Mouse (Mus musculus) stomach, embryonic 15.5 days (tissue): ENCODE data around the gene Gabrr3. TPM values are rescaled to one million over a fixed set of nuclear protein-coding genes. Genes with fewer than 3 reads are reported as not detected.

ENCODE experiments used
- ATAC-seq: fragments of 200-750 bp; cut with Nextera tagmentation; 2 replicates; pipeline ENCODE4 v1.8.0; 2017; ENCODE audit warnings: low read depth, moderate number of reproducible peaks, moderate TSS enrichment; ENCODE audit not compliant: insufficient read depth, low FRiP score
- H3K27ac ChIP-seq: fragments of 300-500 bp; sonication (generic); 2 replicates; pipeline ENCODE4 v1.5.1; 2015; ENCODE audit warnings: mild to moderate bottlenecking, inconsistent platforms
- H3K27me3 ChIP-seq: fragments of 300-500 bp; sonication (generic); replicated peaks from 2 replicates; pipeline ENCODE4 v1.6.1; 2015; ENCODE audit warnings: inconsistent platforms
- H3K36me3 ChIP-seq: fragments of 300-500 bp; sonication (generic); 2 replicates; pipeline ENCODE4 v1.6.1; 2015; ENCODE audit warnings: inconsistent platforms
- H3K4me1 ChIP-seq: fragments of 300-500 bp; sonication (generic); 2 replicates; pipeline ENCODE4 v1.6.1; 2015; ENCODE audit warnings: inconsistent platforms
- H3K4me2 ChIP-seq: fragments of 300-500 bp; sonication (generic); 2 replicates; pipeline ENCODE4 v1.6.1; 2015; ENCODE audit warnings: mild to moderate bottlenecking, inconsistent platforms
- H3K4me3 ChIP-seq: fragments of 300-500 bp; sonication (generic); replicated peaks from 2 replicates; pipeline ENCODE4 v1.5.1; 2015; ENCODE audit warnings: inconsistent platforms
- H3K9ac ChIP-seq: fragments of 300-500 bp; sonication (generic); 2 replicates; pipeline ENCODE4 v1.6.1; 2015; ENCODE audit warnings: inconsistent platforms
- H3K9me3 ChIP-seq: fragments of 300-500 bp; sonication (generic); 2 replicates; pipeline ENCODE4 v1.6.1; 2016; ENCODE audit warnings: inconsistent platforms
- WGBS: fragments of 180-500 bp; shearing (Covaris S2); methylation state at CpG from one replicate; pipeline ENCODE4 v1.1.7; 2015; 5-methylcytosine and 5-hydroxymethylcytosine counted together
- polyA plus RNA-seq: library from polyadenylated mRNA; unstranded; fragments of >200 nt; fragmentation: Nextera tagmentation; extraction: Ambion mirVana; gene quantifications from 2 replicates; pipeline ENCODE4 v1.2.1, GENCODE M21; 2015

Gabrr3 gene
- polyA plus RNA-seq, 1 experiment from 2014 or later = not detected

GRCm38 (mm10) chr16:59472546-59472945, 65.4 kb downstream of the Gabrr3 start:
- Histone ChIP-seq H3K4me1 (no peaks in the 10 kb centered on the region), H3K27me3 (no peaks in the 10 kb centered on the region), H3K27ac (no peak overlapping the region), H3K9me3 (no peaks in the 10 kb centered on the region), H3K9ac (no peak overlapping the region), H3K36me3 (no peaks in the 10 kb centered on the region), H3K4me3 (peak overlapping the region; percentile 78), H3K4me2 (peak overlapping the region; percentile 72)
- ATAC-seq = no peak
- WGBS = 37% methylated on average over 6 of the region's 6 CpGs

- Histone ChIP-seq H3K9ac (no peak overlapping the region), H3K4me3 (no peak overlapping the region), H3K27me3 (no peaks in the 10 kb centered on the region), H3K9me3 (no peaks in the 10 kb centered on the region), H3K27ac (no peak overlapping the region), H3K4me1 (no peaks in the 10 kb centered on the region), H3K4me2 (no peak overlapping the region), H3K36me3 (no peaks in the 10 kb centered on the region; the same call in 1 of the 2 replicates)
- ATAC-seq = no peak
- 24% methylated on average over 1 of the region's 1 CpGs for WGBS
These were observed 67.7 kb downstream of the Gabrr3 start for GRCm38 (mm10) chr16:59474788-59475187.

- Histone ChIP-seq H3K9ac (no peak overlapping the region), H3K4me1 (no peaks in the 10 kb centered on the region), H3K9me3 (no peaks in the 10 kb centered on the region), H3K4me2 (no peak overlapping the region), H3K4me3 (no peak overlapping the region), H3K27ac (no peak overlapping the region), H3K36me3 (peaks cover 5% of the 10 kb centered on the region; the same call in 1 of the 2 replicates), H3K27me3 (no peaks in the 10 kb centered on the region)
- no peak for ATAC-seq
- WGBS = 79% methylated on average over 3 of the region's 3 CpGs
These were observed 70.8 kb downstream of the Gabrr3 start for GRCm38 (mm10) chr16:59477955-59478354.

DNA sequence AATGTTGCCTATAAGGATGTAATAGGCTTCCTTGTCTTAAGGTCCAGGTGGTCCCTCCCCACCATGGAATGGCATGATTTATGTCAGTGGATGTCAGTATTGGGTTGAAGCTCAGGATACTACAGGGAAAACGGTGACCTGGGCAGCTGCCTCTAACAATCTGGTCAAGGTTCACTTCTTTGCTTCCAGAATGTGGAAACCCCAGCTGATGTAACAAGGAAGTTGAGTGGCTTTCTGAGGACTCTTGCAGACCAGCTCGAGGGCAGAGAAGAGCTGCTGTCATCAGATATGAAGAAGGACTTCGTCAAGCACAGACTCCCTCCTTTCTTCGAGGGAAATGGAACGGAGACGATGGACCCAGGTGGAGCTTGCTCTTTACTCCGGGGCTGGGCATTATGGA, 80.1 kb downstream of the Gabrr3 start:
- WGBS = 82% methylated on average over 7 of the region's 7 CpGs
- ATAC-seq = no peak
- Histone ChIP-seq H3K9ac (no peak overlapping the region), H3K27ac (no peak overlapping the region), H3K4me2 (no peak overlapping the region), H3K9me3 (no peaks in the 10 kb centered on the region), H3K27me3 (no peaks in the 10 kb centered on the region), H3K36me3 (peaks cover 24% of the 10 kb centered on the region; the same call in 1 of the 2 replicates), H3K4me3 (no peak overlapping the region), H3K4me1 (no peaks in the 10 kb centered on the region)

GRCm38 (mm10) chr16:59487975-59488548, 80.9 kb downstream of the Gabrr3 start:
- Histone ChIP-seq H3K27me3 (no peaks in the 10 kb centered on the region), H3K4me3 (no peak overlapping the region), H3K27ac (no peak overlapping the region; the same call in 1 of the 2 replicates), H3K4me1 (no peaks in the 10 kb centered on the region), H3K36me3 (peaks cover 21% of the 10 kb centered on the region; the same call in 1 of the 2 replicates), H3K9ac (no peak overlapping the region), H3K9me3 (no peaks in the 10 kb centered on the region), H3K4me2 (no peak overlapping the region)
- ATAC-seq = peak; percentile 22; the same call in 1 of the 2 replicates
- 68% methylated on average over 9 of the region's 9 CpGs for WGBS

- Histone ChIP-seq H3K4me1 (no peaks in the 10 kb centered on the region), H3K27ac (no peak overlapping the region), H3K27me3 (no peaks in the 10 kb centered on the region), H3K4me2 (no peak overlapping the region), H3K4me3 (no peak overlapping the region), H3K36me3 (peaks cover 23% of the 10 kb centered on the region; the same call in 1 of the 2 replicates), H3K9ac (no peak overlapping the region), H3K9me3 (no peaks in the 10 kb centered on the region)
- ATAC-seq = no peak
- WGBS = 83% methylated on average over 14 of the region's 14 CpGs
These were observed 86.1 kb downstream of the Gabrr3 start for GRCm38 (mm10) chr16:59493199-59493598.

DNA sequence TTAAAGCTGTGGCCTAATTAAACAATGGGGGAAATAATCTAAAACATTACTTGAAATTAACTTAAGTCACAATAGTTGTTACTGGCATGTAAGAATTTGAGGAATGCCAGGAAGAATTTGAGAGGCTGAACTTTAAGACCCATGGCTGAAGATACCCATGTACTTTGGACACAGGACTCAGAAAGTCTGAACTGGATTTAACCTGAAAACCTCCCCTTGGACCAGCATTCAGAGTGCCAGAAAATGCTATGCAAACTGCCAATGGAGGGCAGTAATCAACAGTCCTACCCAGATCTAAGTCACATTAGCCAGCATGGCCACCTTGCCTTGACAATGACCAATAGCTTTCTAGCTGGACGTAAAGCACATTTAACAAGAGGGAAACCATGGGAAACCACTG, 90.8 kb downstream of the Gabrr3 start:
- no peak overlapping the region for H3K4me2 ChIP-seq
- no peak for ATAC-seq
- H3K27ac ChIP-seq = no peak overlapping the region
- no peak overlapping the region for H3K4me3 ChIP-seq
- no peaks in the 10 kb centered on the region for H3K9me3 ChIP-seq
- WGBS = 74% methylated on average over 1 of the region's 1 CpGs
- H3K27me3 ChIP-seq = no peaks in the 10 kb centered on the region
- H3K36me3 ChIP-seq = 0 out of 2 replicates have a peak, but pooled peaks cover 10% of the 10 kb centered on the region
- H3K9ac ChIP-seq = no peak overlapping the region
- no peaks in the 10 kb centered on the region for H3K4me1 ChIP-seq

DNA sequence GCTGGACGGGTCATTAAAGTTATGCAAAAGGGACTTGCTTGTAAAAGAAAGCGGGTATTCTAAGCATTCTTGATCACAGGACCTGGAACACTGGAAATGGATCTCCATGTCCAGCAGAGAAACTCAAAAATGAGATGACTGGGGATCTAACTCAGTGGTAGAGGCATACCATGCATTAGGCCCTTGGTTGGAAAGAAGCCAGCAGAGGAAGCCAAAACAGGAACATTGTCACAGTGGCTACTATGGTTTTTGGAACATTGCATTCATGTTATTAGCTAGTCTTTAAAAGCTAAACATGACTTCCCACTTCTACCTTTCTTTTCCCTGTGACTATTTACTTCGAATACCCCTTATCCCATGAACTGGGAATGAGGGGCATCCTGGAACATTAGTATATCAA, 92.0 kb downstream of the Gabrr3 start:
- Histone ChIP-seq H3K4me2 (no peak overlapping the region), H3K4me3 (no peak overlapping the region), H3K4me1 (no peaks in the 10 kb centered on the region), H3K36me3 (0 out of 2 replicates have a peak, but pooled peaks cover 11% of the 10 kb centered on the region), H3K9ac (no peak overlapping the region), H3K27me3 (no peaks in the 10 kb centered on the region), H3K9me3 (no peaks in the 10 kb centered on the region), H3K27ac (no peak overlapping the region)
- ATAC-seq = no peak
- 90% methylated on average over 3 of the region's 3 CpGs for WGBS

DNA sequence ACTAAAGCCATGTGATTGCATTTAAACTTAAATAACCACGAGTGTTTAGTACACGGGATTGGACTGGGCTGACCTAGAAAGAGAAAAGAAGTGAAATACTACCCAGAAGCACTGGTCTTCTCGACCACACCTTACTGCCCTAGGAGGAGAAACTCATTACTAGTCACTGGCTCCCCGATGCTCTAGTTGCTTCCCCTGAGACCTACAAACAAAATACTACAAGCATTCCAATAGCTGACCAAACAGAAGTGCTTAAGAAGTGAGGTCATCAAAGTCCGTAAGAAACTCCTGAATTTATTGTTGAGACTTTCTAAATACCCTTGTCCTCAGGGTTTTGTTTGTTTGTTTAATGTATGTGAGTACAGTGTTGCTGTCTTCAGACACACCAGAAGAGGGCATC, 102.7 kb downstream of the Gabrr3 start:
- no peak for ATAC-seq
- H3K4me2 ChIP-seq = no peak overlapping the region
- WGBS = 89% methylated on average over 5 of the region's 5 CpGs
- no peaks in the 10 kb centered on the region for H3K4me1 ChIP-seq
- no peaks in the 10 kb centered on the region for H3K9me3 ChIP-seq
- H3K27ac ChIP-seq = no peak overlapping the region
- no peak overlapping the region for H3K9ac ChIP-seq
- H3K27me3 ChIP-seq = no peaks in the 10 kb centered on the region
- H3K36me3 ChIP-seq = peaks cover 12% of the 10 kb centered on the region; the same call in 1 of the 2 replicates
- no peak overlapping the region for H3K4me3 ChIP-seq

Other genes with a start within 250 kb of the Gabrr3 start
- gene Olfr196, start 236.9 kb upstream of the Gabrr3 start, polyA plus RNA-seq = not detected in 2 replicates
- not detected in 2 replicates for gene Olfr198, start 203.8 kb upstream of the Gabrr3 start, polyA plus RNA-seq
- not detected in 2 replicates for gene Olfr199, start 187.6 kb upstream of the Gabrr3 start, polyA plus RNA-seq
- not detected in 2 replicates for gene Olfr201, start 134.7 kb upstream of the Gabrr3 start, polyA plus RNA-seq
- not detected in 2 replicates for gene Olfr202, start 120.5 kb upstream of the Gabrr3 start, polyA plus RNA-seq
- gene Olfr203, start 108.5 kb upstream of the Gabrr3 start, polyA plus RNA-seq = not detected in 2 replicates
- not detected in 2 replicates for gene Olfr204, start 89.1 kb upstream of the Gabrr3 start, polyA plus RNA-seq
- not detected in 2 replicates for gene Olfr205, start 76.2 kb upstream of the Gabrr3 start, polyA plus RNA-seq
- gene Olfr206, start 58.1 kb upstream of the Gabrr3 start, polyA plus RNA-seq = not detected in 2 replicates
- gene Olfr209, start 43.3 kb upstream of the Gabrr3 start, polyA plus RNA-seq = not detected in 2 replicates
- gene Riox2, start 64.4 kb downstream of the Gabrr3 start, polyA plus RNA-seq = 36.6 and 37.0 TPM in 2 replicates
- 8.2 and 10.5 TPM in 2 replicates for gene Crybg3, start 193.6 kb downstream of the Gabrr3 start, polyA plus RNA-seq
- 24.6 and 25.6 TPM in 2 replicates for gene Arl6, start 232.1 kb downstream of the Gabrr3 start, polyA plus RNA-seq